Mouse (Mus musculus) ES-Bruce4 (cell line): ENCODE data around the gene Cnnm2. TPM values are rescaled to one million over a fixed set of nuclear protein-coding genes. Genes with fewer than 3 reads are reported as not detected.

Experiments used
- H3K27ac ChIP-seq: 2 replicates; pipeline ENCODE4 v1.5.1; 2012; ENCODE audit warnings: low read length, inconsistent platforms; ENCODE audit not compliant: insufficient read depth
- H3K27me3 ChIP-seq: 2 replicates; pipeline ENCODE4 v1.6.1; 2012; ENCODE audit warnings: mild to moderate bottlenecking, low read length, inconsistent platforms; ENCODE audit not compliant: control insufficient read depth, poor library complexity, insufficient read depth, severe bottlenecking
- H3K36me3 ChIP-seq: 2 replicates; pipeline ENCODE4 v1.6.1; 2012; ENCODE audit warnings: inconsistent platforms, mild to moderate bottlenecking, low read length, moderate library complexity; ENCODE audit not compliant: control insufficient read depth, poor library complexity, insufficient read depth, severe bottlenecking
- H3K4me1 ChIP-seq: one replicate; pipeline ENCODE4 v1.8.1; 2011; ENCODE audit warnings: low read length; ENCODE audit not compliant: control insufficient read depth, insufficient read depth
- H3K4me3 ChIP-seq: 2 replicates; pipeline ENCODE4 v1.5.1; 2011; ENCODE audit warnings: low read depth, mild to moderate bottlenecking, low read length
- H3K9ac ChIP-seq: 2 replicates; pipeline ENCODE4 v1.6.1; 2012; ENCODE audit warnings: low read depth, mild to moderate bottlenecking, inconsistent platforms; ENCODE audit not compliant: poor library complexity, severe bottlenecking
- H3K9me3 ChIP-seq: replicated peaks from 2 replicates; pipeline ENCODE4 v1.6.1; 2012; ENCODE audit warnings: mild to moderate bottlenecking, low read length, inconsistent platforms; ENCODE audit not compliant: control insufficient read depth, poor library complexity, insufficient read depth, severe bottlenecking
- CTCF ChIP-seq: IDR thresholded peaks from one replicate; pipeline ENCODE4 v1.8.1; 2011; ENCODE audit warnings: low read depth, low read length
- EP300 ChIP-seq: IDR thresholded peaks from 2 replicates; pipeline ENCODE4 v1.6.1; 2011; ENCODE audit warnings: low read depth, low read length; ENCODE audit not compliant: insufficient read depth
- POLR2A ChIP-seq: IDR thresholded peaks from one replicate; pipeline ENCODE4 v1.8.1; 2011; ENCODE audit warnings: low read length; ENCODE audit not compliant: insufficient read depth
- polyA plus RNA-seq: library from polyadenylated mRNA; stranded (reverse); fragments of >200 nt; gene quantifications from 2 replicates; pipeline ENCODE4 v1.2.4, GENCODE M21; 2011; ENCODE audit warnings: low read depth; ENCODE audit not compliant: missing spikeins, insufficient read depth, insufficient read length

Gene Cnnm2
- polyA plus RNA-seq, 1 experiment = 14.8 TPM

DNA sequence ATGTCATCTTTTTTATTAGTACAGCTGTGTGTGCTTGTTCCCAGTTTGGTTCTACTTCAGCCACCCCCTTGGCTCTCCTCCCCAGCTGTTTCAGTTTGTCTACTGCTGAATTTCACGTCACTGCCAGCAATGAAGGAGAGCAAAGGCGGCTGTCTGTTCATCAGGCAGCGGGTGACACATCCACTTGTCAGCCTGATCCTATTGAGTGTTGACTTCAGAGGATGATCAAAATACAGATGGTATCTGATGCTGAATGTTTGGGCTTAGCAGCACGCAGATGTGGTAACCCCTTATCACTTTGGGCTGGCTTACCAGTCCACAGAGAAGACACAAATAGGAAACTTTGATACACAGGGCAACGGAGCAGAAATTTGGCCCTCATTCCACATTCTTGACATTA lies 85.1 kb downstream of the Cnnm2 start:
- Histone ChIP-seq H3K27ac (no peak overlapping the region), H3K27me3 (no peaks in the 10 kb centered on the region), H3K4me1 (peaks cover 4% of the 10 kb centered on the region), H3K4me3 (no peak overlapping the region), H3K36me3 (no peaks in the 10 kb centered on the region), H3K9ac (no peak overlapping the region), H3K9me3 (no peaks in the 10 kb centered on the region)
- no peak for TF ChIP-seq CTCF
- TF ChIP-seq EP300 = no peak
- no peak for TF ChIP-seq POLR2A

- Histone ChIP-seq H3K27me3 (no peaks in the 10 kb centered on the region), H3K4me1 (peaks cover 7% of the 10 kb centered on the region), H3K36me3 (no peaks in the 10 kb centered on the region), H3K27ac (0 out of 2 replicates have a peak overlapping the region, but pooled peaks have one; percentile 21), H3K4me3 (no peak overlapping the region), H3K9ac (no peak overlapping the region), H3K9me3 (no peaks in the 10 kb centered on the region)
- TF ChIP-seq EP300 (no peak), CTCF (no peak), POLR2A (no peak)
Measured at GRCm38 (mm10) chr19:46848381-46849268, 87.2 kb downstream of the Cnnm2 start.

- Histone ChIP-seq H3K4me1 (peaks cover 11% of the 10 kb centered on the region), H3K9me3 (no peaks in the 10 kb centered on the region), H3K27me3 (no peaks in the 10 kb centered on the region), H3K27ac (0 out of 2 replicates have a peak overlapping the region, but pooled peaks have one; percentile 4), H3K9ac (no peak overlapping the region; the same call in 1 of the 2 replicates), H3K4me3 (0 out of 2 replicates have a peak overlapping the region, but pooled peaks have one; percentile 26), H3K36me3 (no peaks in the 10 kb centered on the region)
- no peak for TF ChIP-seq EP300
- TF ChIP-seq CTCF = no peak
- no peak for TF ChIP-seq POLR2A
Measured at GRCm38 (mm10) chr19:46849443-46849997, 88.1 kb downstream of the Cnnm2 start.

DNA sequence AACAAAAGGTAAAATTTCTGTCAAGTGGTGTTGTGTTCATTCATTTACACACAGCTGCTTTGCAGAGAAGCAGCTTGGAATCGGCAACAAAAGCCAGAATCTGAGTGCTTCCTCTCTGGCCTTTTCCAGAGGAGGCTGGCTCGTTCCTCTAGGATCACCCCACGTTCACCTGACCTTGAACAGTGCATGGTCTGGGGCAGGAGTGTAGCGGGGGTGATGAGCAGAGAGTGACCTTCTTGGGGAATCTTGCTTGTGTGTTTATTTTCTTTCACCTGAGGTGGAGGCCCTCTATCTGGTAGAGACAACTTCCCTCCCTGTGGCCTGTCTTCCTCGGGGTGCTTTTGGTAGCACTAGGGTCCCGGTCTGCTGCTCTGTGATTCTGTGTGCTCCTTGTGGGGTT lies 94.8 kb downstream of the Cnnm2 start:
- TF ChIP-seq EP300 = no peak
- TF ChIP-seq POLR2A = no peak
- no peak for TF ChIP-seq CTCF
- no peak overlapping the region for H3K4me3 ChIP-seq
- no peaks in the 10 kb centered on the region for H3K27me3 ChIP-seq
- H3K27ac ChIP-seq = no peak overlapping the region
- no peak overlapping the region for H3K9ac ChIP-seq
- H3K9me3 ChIP-seq = no peaks in the 10 kb centered on the region
- H3K36me3 ChIP-seq = no peaks in the 10 kb centered on the region
- peaks cover 9% of the 10 kb centered on the region for H3K4me1 ChIP-seq

- H3K4me3 ChIP-seq = no peak overlapping the region
- H3K27me3 ChIP-seq = no peaks in the 10 kb centered on the region
- H3K4me1 ChIP-seq = peaks cover 9% of the 10 kb centered on the region
- H3K36me3 ChIP-seq = no peaks in the 10 kb centered on the region
- no peak overlapping the region for H3K9ac ChIP-seq
- no peaks in the 10 kb centered on the region for H3K9me3 ChIP-seq
- no peak for TF ChIP-seq POLR2A
- no peak for TF ChIP-seq EP300
- no peak for TF ChIP-seq CTCF
- H3K27ac ChIP-seq = no peak overlapping the region
Measured at GRCm38 (mm10) chr19:46856780-46857179, 95.4 kb downstream of the Cnnm2 start.
